Mouse (Mus musculus): ENCODE results near the gene Cyp4f40. TPM values are rescaled to one million over a fixed set of nuclear protein-coding genes. Genes with fewer than 3 reads are reported as not detected.

The Cyp4f40 gene
- polyA plus RNA-seq, 1 experiment from 2014 or later, result 24.6 TPM

DNA sequence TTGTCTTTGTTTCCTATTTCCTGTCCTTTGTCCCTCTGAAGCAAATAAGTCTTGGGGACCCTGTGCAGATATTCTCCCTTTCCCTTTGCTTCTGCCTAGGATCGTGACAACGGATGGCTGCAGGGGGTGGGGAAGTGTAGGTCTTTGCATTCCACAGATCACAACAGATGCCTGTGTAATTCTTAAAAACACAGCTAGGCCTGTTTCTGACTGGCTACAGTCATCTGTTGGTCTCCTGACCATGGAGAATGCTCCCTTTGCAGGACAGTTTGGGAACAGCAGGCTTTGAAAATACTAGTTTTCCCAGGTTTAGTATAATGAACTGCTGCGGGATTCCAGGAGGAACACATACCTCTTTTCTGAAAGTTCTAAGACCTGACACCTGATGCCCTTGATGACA is 22.4 kb upstream of the Cyp4f40 start:
- 70% methylated on average over 3 of the region's 3 CpGs for WGBS
- no peak overlapping the region for H3K9ac ChIP-seq (ENCODE audit: low read depth, low read length)
- H3K9me3 ChIP-seq (ENCODE audit: control insufficient read depth, low read length), result no peaks in the 10 kb centered on the region

DNA sequence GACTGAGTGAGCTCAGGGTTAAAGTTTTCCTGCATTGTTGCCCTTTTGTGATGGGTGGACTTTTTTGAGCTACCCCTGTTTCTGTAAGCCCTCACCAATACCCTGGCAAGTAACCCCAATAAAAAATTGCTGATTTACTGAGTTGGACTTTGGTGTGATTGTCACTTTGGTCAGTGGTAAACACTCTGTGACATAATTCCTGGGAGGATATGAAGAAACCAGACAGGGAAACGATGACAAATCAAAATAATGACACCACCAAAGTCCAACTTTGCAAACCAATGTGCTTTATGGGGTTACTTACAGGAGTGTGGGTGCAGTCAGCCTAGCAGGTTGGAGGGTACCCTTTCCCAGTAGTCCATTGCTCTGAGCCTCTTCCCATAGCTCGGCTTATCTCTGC is 21.5 kb upstream of the Cyp4f40 start:
- H3K27me3 ChIP-seq (replicated peaks; ENCODE audit: control insufficient read depth, insufficient read depth, low read length), result no peaks in the 10 kb centered on the region
- ATAC-seq, result no peak
- H3K36me3 ChIP-seq (ENCODE audit: control insufficient read depth, insufficient read depth, low read length), result no peaks in the 10 kb centered on the region
- WGBS, result 80% methylated on average over 2 of the region's 2 CpGs
- H3K4me1 ChIP-seq (ENCODE audit: control insufficient read depth, insufficient read depth, low read length), result no peaks in the 10 kb centered on the region
- H3K9ac ChIP-seq (ENCODE audit: low read depth, low read length), result no peak overlapping the region
- no peaks in the 10 kb centered on the region for H3K9me3 ChIP-seq (ENCODE audit: control insufficient read depth, low read length)
- H3K4me2 ChIP-seq (ENCODE audit: low read depth, low read length), result no peak overlapping the region
- H3K4me3 ChIP-seq (ENCODE audit: low read length), result no peak overlapping the region
- no peak overlapping the region for H3K27ac ChIP-seq (ENCODE audit: low read length)

More for the DNA sequence above, 22.4 kb upstream of the Cyp4f40 start:
- H3K27me3 ChIP-seq (replicated peaks; ENCODE audit: control insufficient read depth, insufficient read depth, low read length), result no peaks in the 10 kb centered on the region
- ATAC-seq, result no peak
- H3K4me1 ChIP-seq (ENCODE audit: control insufficient read depth, insufficient read depth, low read length), result no peaks in the 10 kb centered on the region
- H3K4me3 ChIP-seq (ENCODE audit: low read length), result no peak overlapping the region
- H3K27ac ChIP-seq (ENCODE audit: low read length), result no peak overlapping the region
- H3K36me3 ChIP-seq (ENCODE audit: control insufficient read depth, insufficient read depth, low read length), result no peaks in the 10 kb centered on the region
- no peak overlapping the region for H3K4me2 ChIP-seq (ENCODE audit: low read depth, low read length)

DNA sequence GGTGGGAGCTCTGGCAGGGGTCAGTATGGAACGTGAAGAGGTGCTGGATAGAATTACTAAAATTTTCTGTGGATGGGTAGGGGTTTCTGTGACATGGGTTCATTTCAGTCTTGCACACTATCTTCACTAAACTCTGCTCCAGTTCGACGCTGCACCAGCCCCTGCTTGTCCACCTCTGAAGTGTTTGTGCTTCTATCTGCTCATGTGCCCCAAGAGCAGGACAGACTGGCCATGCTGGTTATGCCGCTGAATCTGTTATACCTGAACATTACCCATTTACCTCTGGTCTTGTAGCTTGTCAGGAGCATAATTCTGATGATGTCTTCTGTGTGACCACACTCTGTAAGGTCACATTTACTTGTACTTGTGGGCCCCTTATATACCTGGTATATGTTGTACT is 12.1 kb upstream of the Cyp4f40 start:
- Histone ChIP-seq H3K4me3 (ENCODE audit: low read length) (no peak overlapping the region), H3K4me2 (ENCODE audit: low read depth, low read length) (no peak overlapping the region), H3K9ac (ENCODE audit: low read depth, low read length) (no peak overlapping the region), H3K36me3 (ENCODE audit: control insufficient read depth, insufficient read depth, low read length) (no peaks in the 10 kb centered on the region), H3K27ac (ENCODE audit: low read length) (no peak overlapping the region), H3K27me3 (replicated peaks; ENCODE audit: control insufficient read depth, insufficient read depth, low read length) (no peaks in the 10 kb centered on the region), H3K4me1 (ENCODE audit: control insufficient read depth, insufficient read depth, low read length) (no peaks in the 10 kb centered on the region), H3K9me3 (ENCODE audit: control insufficient read depth, low read length) (no peaks in the 10 kb centered on the region)
- WGBS, result 86% methylated on average over 4 of the region's 4 CpGs
- ATAC-seq, result no peak

DNA sequence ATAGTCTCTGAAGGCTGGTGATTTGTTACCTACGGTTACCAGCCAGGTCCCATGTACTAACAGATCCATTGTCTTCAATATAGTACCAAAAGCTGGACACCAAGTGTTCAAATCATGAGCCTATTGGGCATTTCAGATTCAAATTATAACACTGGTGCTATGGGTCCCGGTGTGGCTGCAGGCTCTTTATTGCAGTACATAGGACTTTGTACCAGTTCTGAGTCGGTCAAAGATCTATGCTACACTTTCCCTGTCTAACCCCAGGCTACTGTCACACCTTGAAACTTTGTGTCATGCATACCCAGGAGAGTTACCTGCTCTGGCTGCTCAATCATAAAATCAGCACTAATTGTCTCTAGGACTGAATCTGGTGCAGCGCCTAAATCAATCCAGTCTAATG is 4.8 kb upstream of the Cyp4f40 start:
- no peaks in the 10 kb centered on the region for H3K27me3 ChIP-seq (replicated peaks; ENCODE audit: control insufficient read depth, insufficient read depth, low read length)
- 72% methylated on average over 4 of the region's 4 CpGs for WGBS
- H3K36me3 ChIP-seq (ENCODE audit: control insufficient read depth, insufficient read depth, low read length), result no peaks in the 10 kb centered on the region
- no peaks in the 10 kb centered on the region for H3K9me3 ChIP-seq (ENCODE audit: control insufficient read depth, low read length)
- H3K4me3 ChIP-seq (ENCODE audit: low read length), result no peak overlapping the region
- H3K4me2 ChIP-seq (ENCODE audit: low read depth, low read length), result no peak overlapping the region
- H3K27ac ChIP-seq (ENCODE audit: low read length), result 0 out of 2 replicates have a peak overlapping the region, but pooled peaks have one; percentile 10
- H3K4me1 ChIP-seq (ENCODE audit: control insufficient read depth, insufficient read depth, low read length), result peaks cover 7% of the 10 kb centered on the region
- no peak overlapping the region for H3K9ac ChIP-seq (ENCODE audit: low read depth, low read length)
- peak; percentile 74 for ATAC-seq

DNA sequence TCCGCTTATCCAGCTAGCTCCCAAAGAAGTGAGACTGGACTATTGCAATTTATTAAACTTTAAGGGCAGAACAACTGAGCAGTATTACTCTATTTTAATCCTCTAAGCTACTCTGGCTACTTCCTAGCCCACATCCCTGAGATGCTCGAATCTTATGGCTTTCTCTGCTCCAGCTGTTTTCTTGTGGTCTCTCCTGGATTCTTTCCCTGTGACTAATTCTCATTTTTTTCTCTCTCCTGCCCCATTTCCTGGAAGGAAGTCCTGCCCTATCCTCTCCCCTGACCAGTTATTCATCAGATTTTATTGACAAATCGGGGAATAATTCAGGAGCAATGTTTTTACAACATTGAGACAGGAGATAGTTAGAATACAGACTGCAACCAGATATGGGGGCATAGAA is 1.7 kb upstream of the Cyp4f40 start:
- WGBS, result 78% methylated on average over 3 of the region's 3 CpGs
- no peaks in the 10 kb centered on the region for H3K36me3 ChIP-seq (ENCODE audit: control insufficient read depth, insufficient read depth, low read length)
- no peaks in the 10 kb centered on the region for H3K9me3 ChIP-seq (ENCODE audit: control insufficient read depth, low read length)
- no peak for ATAC-seq
- no peak overlapping the region for H3K9ac ChIP-seq (ENCODE audit: low read depth, low read length)
- no peak overlapping the region for H3K4me2 ChIP-seq (ENCODE audit: low read depth, low read length)
- no peak overlapping the region for H3K27ac ChIP-seq (ENCODE audit: low read length)
- H3K4me1 ChIP-seq (ENCODE audit: control insufficient read depth, insufficient read depth, low read length), result peaks cover 10% of the 10 kb centered on the region
- no peaks in the 10 kb centered on the region for H3K27me3 ChIP-seq (replicated peaks; ENCODE audit: control insufficient read depth, insufficient read depth, low read length)
- no peak overlapping the region for H3K4me3 ChIP-seq (ENCODE audit: low read length)

DNA sequence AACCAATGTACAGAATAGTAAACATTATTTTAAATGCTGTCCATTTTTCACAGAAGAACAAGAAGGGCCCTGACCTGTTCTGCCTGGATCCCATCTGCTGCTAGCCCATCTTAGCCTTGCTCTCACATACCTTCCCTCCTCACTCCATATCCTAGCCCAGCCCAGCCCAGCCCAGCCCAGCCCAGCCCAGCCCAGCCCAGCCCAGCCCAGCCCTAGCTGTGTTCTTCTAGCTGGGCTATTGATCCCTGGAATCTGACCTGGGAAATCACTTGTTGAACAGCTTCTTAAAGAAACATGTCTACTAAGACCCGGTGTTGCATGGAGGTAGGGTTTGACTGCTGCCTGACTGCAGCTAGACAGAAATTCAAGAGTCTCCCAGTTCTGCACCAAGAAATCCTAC is 454 bp upstream of the Cyp4f40 start:
- Histone ChIP-seq H3K4me3 (ENCODE audit: low read length) (no peak overlapping the region), H3K36me3 (ENCODE audit: control insufficient read depth, insufficient read depth, low read length) (no peaks in the 10 kb centered on the region), H3K4me1 (ENCODE audit: control insufficient read depth, insufficient read depth, low read length) (peaks cover 11% of the 10 kb centered on the region), H3K27me3 (replicated peaks; ENCODE audit: control insufficient read depth, insufficient read depth, low read length) (no peaks in the 10 kb centered on the region), H3K27ac (ENCODE audit: low read length) (peak overlapping the region; percentile 88), H3K9ac (ENCODE audit: low read depth, low read length) (no peak overlapping the region), H3K4me2 (ENCODE audit: low read depth, low read length) (no peak overlapping the region), H3K9me3 (ENCODE audit: control insufficient read depth, low read length) (no peaks in the 10 kb centered on the region)
- peak; percentile 92 for ATAC-seq
- 55% methylated on average over 1 of the region's 1 CpGs for WGBS

DNA sequence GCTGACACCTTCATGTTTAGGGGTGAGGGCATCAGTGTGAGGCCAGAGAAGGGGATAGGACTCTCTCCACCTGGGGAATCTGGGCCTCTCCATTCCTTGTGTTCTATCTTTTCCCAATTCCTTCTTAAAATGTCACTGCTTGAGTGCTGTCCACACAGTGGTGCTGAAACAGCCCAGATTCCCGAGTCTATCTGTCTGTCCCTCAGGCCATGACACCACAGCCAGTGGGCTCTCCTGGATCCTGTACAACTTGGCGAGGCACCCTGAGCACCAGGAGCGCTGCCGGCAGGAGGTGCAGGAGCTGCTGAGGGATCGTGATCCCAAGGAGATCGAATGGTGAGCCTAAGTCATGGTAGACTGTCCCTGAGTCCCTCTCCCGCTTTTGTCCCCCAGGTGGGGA is 15.3 kb downstream of the Cyp4f40 start:
- no peaks in the 10 kb centered on the region for H3K36me3 ChIP-seq (ENCODE audit: control insufficient read depth, insufficient read depth, low read length)
- no peaks in the 10 kb centered on the region for H3K27me3 ChIP-seq (replicated peaks; ENCODE audit: control insufficient read depth, insufficient read depth, low read length)
- no peak for ATAC-seq
- no peak overlapping the region for H3K4me3 ChIP-seq (ENCODE audit: low read length)
- whole genome bisulfite sequencing, result 65% methylated on average over 7 of the region's 7 CpGs
- H3K27ac ChIP-seq (ENCODE audit: low read length), result no peak overlapping the region
- no peak overlapping the region for H3K9ac ChIP-seq (ENCODE audit: low read depth, low read length)
- H3K9me3 ChIP-seq (ENCODE audit: control insufficient read depth, low read length), result no peaks in the 10 kb centered on the region
- no peaks in the 10 kb centered on the region for H3K4me1 ChIP-seq (ENCODE audit: control insufficient read depth, insufficient read depth, low read length)
- H3K4me2 ChIP-seq (ENCODE audit: low read depth, low read length), result no peak overlapping the region

DNA sequence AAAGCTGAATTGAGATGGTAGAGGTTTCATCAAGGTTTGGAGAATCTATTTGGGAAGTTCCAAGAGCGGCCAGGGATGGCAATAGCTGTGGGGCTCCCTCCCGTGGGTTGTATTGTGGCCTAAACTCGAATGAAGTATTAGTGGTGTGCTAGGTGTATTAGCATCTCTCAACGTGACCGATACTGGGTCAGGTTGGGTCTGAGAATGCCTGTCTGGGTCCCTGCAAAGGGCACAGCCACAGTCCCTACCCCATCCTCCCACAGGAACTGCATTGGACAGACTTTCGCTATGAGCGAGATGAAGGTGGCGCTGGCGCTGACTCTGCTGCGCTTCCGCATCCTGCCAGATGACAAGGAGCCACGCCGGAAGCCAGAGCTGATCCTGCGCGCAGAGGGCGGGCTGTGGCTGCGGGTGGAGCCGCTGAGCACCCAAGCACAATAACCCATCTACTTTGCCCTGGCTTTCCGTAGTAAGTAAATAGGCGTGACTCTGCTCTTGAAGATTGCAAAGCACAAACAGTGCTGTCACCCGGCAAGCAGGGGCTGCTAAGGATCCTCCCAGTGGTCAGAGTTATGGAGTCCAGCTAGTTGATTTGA is 17.4 kb downstream of the Cyp4f40 start:
- H3K4me1 ChIP-seq (ENCODE audit: control insufficient read depth, insufficient read depth, low read length), result no peaks in the 10 kb centered on the region
- WGBS, result 36% methylated on average over 21 of the region's 21 CpGs
- H3K4me2 ChIP-seq (ENCODE audit: low read depth, low read length), result no peak overlapping the region
- ATAC-seq, result peak; percentile 82
- H3K4me3 ChIP-seq (ENCODE audit: low read length), result no peak overlapping the region
- H3K27me3 ChIP-seq (replicated peaks; ENCODE audit: control insufficient read depth, insufficient read depth, low read length), result no peaks in the 10 kb centered on the region
- H3K9ac ChIP-seq (ENCODE audit: low read depth, low read length), result no peak overlapping the region
- H3K36me3 ChIP-seq (ENCODE audit: control insufficient read depth, insufficient read depth, low read length), result no peaks in the 10 kb centered on the region
- peak overlapping the region; percentile 18; the same call in 1 of the 2 replicates for H3K27ac ChIP-seq (ENCODE audit: low read length)
- no peaks in the 10 kb centered on the region for H3K9me3 ChIP-seq (ENCODE audit: control insufficient read depth, low read length)

DNA sequence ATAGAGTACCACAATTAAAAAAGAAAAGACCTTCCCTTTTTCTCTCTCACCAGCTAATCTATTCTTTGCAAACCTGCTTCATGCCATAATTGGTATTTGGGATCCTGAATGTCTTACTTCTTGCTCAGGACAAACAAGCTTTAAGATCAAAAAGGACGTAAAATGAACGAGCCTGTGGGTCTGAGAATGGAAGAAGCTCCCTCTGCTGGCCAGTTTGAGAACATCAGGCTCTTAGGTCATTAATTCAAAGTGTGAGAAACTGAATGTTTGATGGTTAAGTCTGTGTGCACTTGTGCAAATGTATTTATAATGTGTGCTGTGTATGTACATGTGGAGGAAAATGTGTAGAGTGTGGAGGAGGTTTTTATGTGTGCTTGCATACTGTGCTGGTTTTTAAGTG is 21.7 kb downstream of the Cyp4f40 start:
- Histone ChIP-seq H3K36me3 (ENCODE audit: control insufficient read depth, insufficient read depth, low read length) (no peaks in the 10 kb centered on the region), H3K4me3 (ENCODE audit: low read length) (no peak overlapping the region), H3K27me3 (replicated peaks; ENCODE audit: control insufficient read depth, insufficient read depth, low read length) (no peaks in the 10 kb centered on the region), H3K4me1 (ENCODE audit: control insufficient read depth, insufficient read depth, low read length) (0 out of 2 replicates have a peak, but pooled peaks cover 4% of the 10 kb centered on the region), H3K9ac (ENCODE audit: low read depth, low read length) (no peak overlapping the region), H3K4me2 (ENCODE audit: low read depth, low read length) (no peak overlapping the region), H3K27ac (ENCODE audit: low read length) (no peak overlapping the region), H3K9me3 (ENCODE audit: control insufficient read depth, low read length) (no peaks in the 10 kb centered on the region)
- no peak for ATAC-seq
- WGBS, result 20% methylated on average over 2 of the region's 2 CpGs

Data from intestine, embryonic 16.5 days (tissue).